Mouse (Mus musculus): ENCODE data around the gene Ccdc187.

- TF ChIP-seq POLR2A (IDR thresholded peaks at IDR 0.05; ENCODE audit: low read depth, low read length): no peak
- no peak for TF ChIP-seq CTCF (IDR thresholded peaks at IDR 0.05; ENCODE audit: extremely low read depth, insufficient read length, insufficient replicate concordance, low read depth, low read length)
Measured at GRCm38 (mm10) chr2:26240841-26241240, 53.5 kb downstream of the Ccdc187 start.

Data from small intestine, adult 2 months (tissue).